Mouse (Mus musculus) MN1 (cell line): ENCODE measurements around the gene Gm10401.

Experiments used
- DNase-seq: peaks from one replicate; pipeline ENCODE4 v3.0.0-alpha.2; 2016; ENCODE audit warnings: low spot score

Gm10401 gene

DNA sequence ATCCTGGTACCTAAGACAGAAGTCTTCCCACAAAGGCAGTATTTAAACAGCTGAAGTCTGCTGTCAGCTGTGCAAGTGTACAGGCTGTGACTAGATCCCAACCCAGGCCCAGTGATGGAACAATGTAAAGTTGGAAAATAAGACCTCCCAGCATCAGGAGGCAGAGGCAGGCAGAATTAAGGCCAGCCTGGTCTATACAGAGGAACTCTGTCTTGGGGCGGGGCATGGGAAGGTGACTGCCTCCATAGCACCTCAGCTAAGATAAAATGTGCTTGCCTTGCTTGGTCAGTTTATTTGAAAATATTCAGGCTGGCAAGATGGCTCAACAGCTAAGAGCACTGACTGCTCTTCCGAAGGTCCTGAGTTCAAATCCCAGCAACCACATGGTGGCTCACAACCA is 27.6 kb downstream of the Gm10401 start:
- no peak for DNase-seq

GRCm38 (mm10) chr5:115069611-115070010 is 28.5 kb downstream of the Gm10401 start:
- DNase-seq, result no peak

DNA sequence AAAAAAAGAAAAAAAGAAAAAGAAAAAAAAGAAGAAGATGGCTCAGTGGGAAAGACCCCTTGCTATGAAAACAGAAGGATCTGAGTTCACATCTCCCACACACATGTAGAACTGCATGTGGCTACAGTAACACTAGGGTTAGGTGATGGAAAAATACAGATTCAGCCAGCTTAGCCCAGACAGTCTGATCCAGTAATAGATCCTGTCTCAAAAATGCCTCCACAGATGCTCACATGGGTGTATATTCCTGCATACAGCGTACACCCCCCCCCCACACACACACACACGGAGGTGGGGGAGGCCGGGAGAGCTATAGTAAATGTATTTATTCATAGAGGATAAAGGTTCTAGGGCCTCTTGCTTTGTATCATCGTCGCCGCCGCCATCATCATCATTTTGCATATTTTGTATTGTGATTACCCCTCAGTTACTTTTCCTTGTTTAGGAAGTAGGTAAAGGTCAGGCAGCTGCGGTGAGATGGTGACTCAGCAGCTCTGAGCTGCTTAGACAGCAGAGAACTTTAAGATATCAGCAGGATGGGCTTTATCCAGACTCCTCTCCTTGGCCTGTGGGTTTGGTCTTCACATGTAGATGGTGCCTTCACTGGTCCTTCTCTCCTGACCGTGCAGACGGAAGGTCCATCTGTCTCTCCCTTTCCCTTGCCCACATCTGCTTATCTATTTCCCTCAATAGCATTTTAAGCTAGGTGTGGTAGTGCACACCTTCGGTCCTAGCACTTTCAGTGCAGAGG is 29.2 kb downstream of the Gm10401 start:
- DNase-seq, result no peak

- no peak for DNase-seq
These were observed 31.9 kb downstream of the Gm10401 start for GRCm38 (mm10) chr5:115066245-115066644.

DNA sequence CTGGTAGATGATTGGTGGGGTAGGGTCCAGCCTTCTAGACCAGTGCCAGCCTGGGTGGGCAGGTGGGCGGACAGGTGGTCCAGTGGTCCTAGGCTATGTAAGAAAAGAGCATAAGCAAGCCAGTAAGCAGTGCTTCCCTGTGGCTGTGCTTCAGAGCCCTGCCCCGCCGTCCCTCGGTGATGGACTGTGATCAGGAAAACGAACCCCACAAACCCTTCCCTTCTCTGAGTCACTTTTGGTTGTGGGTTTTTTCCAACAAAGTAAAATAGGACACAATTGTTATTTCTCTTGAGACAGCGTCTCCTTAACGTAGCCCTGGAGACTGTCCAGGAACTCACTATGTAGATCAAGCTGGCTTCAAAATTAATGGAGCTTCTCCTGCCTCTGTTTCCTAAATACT is 34.7 kb downstream of the Gm10401 start:
- no peak for DNase-seq

- no peak for DNase-seq
These were observed 35.5 kb downstream of the Gm10401 start for GRCm38 (mm10) chr5:115062566-115062965.

DNA sequence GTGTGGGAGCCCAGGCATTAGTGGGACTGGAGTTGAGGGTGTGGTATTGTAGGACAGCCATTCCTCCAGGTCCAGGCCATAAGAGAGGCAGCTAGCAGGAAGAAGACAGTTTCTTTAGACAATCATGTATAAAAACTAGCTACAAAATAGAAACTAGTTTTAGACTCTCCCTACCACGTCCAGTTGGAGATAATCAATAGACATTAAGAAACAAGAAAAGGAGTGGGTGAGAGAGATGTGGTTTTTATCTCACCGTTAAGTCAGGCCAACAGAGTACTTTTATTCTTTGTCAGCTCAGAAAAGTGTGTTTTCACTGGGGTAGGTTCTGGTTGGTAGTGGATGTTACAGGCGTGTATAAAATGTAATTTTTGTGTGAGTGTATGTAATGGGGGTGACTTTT is 37.1 kb downstream of the Gm10401 start:
- DNase-seq, result no peak

- no peak for DNase-seq
These were observed 37.9 kb downstream of the Gm10401 start for GRCm38 (mm10) chr5:115060067-115060695.

- no peak for DNase-seq
These were observed 39.4 kb downstream of the Gm10401 start for GRCm38 (mm10) chr5:115058584-115059297.

DNA sequence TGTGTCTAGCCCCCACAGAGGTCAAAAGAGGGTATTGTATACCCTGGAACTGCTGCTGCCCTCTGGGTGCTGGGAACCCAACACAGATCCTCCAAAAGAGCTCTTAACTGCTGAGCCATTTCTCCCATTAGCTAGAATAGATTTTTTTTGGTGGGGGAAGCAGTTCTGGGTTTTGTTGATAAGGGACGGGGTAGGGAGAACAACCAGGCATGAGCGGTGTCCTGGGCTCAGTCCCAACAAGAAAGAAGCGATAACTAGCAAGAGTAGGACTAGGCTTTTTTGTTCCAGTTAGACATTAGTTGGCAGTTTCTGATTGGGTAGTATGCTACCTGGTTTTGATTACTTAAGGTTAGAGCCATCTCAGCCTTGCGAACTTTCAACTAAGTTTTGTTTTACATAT is 40.9 kb downstream of the Gm10401 start:
- DNase-seq, result no peak

DNA sequence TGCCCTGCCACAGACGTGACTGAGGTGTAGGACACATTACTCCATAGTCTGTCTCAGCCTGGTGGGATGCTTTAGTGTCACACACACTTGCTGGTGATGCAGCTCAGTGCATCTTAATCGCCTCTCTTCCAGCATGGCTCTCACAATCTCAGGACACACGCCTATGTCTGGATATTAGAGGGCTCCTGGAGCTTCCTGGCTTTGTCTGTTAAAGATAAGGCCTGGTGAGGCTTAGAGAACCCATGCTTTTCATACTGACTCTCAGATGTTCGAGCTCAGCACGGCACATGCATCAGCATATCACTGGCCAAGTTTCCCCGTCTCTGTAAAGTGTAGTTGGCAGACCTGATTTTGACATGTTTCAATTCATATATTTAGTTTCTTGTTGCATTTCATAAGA is 42.7 kb downstream of the Gm10401 start:
- no peak for DNase-seq

- DNase-seq, result no peak
These were observed 44.2 kb downstream of the Gm10401 start for GRCm38 (mm10) chr5:115053791-115054396.

DNA sequence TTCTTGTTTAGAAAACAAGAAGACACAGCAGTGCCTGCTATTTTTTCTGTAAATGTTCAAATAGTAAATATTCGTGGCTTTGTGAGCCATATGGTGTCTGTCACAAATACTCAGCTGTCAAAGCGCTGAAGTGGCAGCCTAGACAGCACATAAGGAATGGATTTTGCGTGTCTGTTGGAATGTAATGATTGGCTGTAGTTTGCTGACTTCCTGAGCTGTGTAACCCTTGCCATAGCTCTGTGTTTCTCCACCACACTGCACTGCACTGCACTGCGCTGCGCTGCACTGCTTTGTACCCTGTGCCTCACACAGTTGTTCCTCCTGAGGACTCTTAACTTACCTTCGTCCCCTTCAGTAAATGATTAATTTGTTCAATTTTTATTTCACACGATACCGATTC is 45.5 kb downstream of the Gm10401 start:
- DNase-seq, result no peak

GRCm38 (mm10) chr5:115050776-115051175 is 47.3 kb downstream of the Gm10401 start:
- no peak for DNase-seq

DNA sequence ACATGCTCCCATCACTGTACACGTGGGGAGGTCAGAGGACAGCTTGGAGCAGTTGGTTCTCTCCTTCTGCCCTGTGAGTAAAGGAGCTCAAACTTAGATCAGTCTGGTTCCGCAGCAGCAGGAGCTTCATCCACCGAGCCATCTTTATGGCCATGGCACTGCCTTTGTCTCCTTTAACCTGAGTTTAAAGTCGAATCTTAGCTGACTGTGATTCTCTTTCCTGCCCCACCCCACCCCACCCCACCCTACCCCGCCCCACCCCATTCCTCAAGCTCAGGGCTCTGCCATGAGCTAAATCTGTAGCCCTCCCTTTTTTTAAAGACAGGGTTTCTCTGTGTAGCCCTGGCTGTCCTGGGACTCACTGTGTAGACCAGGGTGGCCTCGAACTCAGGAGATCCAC is 48.4 kb downstream of the Gm10401 start:
- no peak for DNase-seq
